Mouse (Mus musculus) adrenal gland, postnatal 4 days (tissue): ENCODE results near the gene Eml4. TPM values are rescaled to one million over a fixed set of nuclear protein-coding genes. Genes with fewer than 3 reads are reported as not detected.

ENCODE experiments used
- DNase-seq, 2 experiments: peaks; one replicate each; pipeline ENCODE4 v3.0.0; 2021 to 2022; ENCODE audit warnings: low spot score in 2 of 2, mixed read lengths in 2 of 2
- total RNA-seq, 2 experiments: library from RNA; stranded (reverse); gene quantifications; 2 replicates each; pipeline ENCODE4 v1.2.3; 2021

Eml4 gene
- total RNA-seq, 2 experiments from 2014 or later = 34.5 to 35.7 TPM

GRCm38 (mm10) chr17:83487762-83488161 lies 137.0 kb downstream of the Eml4 start:
- no peak for DNase-seq

GRCm38 (mm10) chr17:83498889-83499288 lies 148.2 kb downstream of the Eml4 start:
- DNase-seq = no peak

GRCm38 (mm10) chr17:83499692-83500091 lies 149.0 kb downstream of the Eml4 start:
- DNase-seq = no peak

- no peak for DNase-seq
Measured at GRCm38 (mm10) chr17:83503693-83504092, 153.0 kb downstream of the Eml4 start.

GRCm38 (mm10) chr17:83512130-83512529 lies 161.4 kb downstream of the Eml4 start:
- DNase-seq = no peak

GRCm38 (mm10) chr17:83513655-83514212 lies 163.0 kb downstream of the Eml4 start:
- DNase-seq = no peak

- DNase-seq = peak; percentile 53 to 77
Measured at GRCm38 (mm10) chr17:83514213-83514701, 163.5 kb downstream of the Eml4 start.

GRCm38 (mm10) chr17:83517280-83518015 lies 166.7 kb downstream of the Eml4 start, which contains the start of gene Cox7a2l:
Gene Cox7a2l (minus strand): TSS chr17:83517330.
- DNase-seq = no peak

- no peak for DNase-seq
Measured at GRCm38 (mm10) chr17:83521881-83522280, 171.2 kb downstream of the Eml4 start.

GRCm38 (mm10) chr17:83522590-83523379 lies 172.1 kb downstream of the Eml4 start:
- no peak for DNase-seq

GRCm38 (mm10) chr17:83524753-83525152 lies 174.0 kb downstream of the Eml4 start:
- no peak for DNase-seq

GRCm38 (mm10) chr17:83525596-83525995 lies 174.9 kb downstream of the Eml4 start:
- no peak for DNase-seq

- DNase-seq = no peak
Measured at GRCm38 (mm10) chr17:83526091-83526561, 175.4 kb downstream of the Eml4 start.

- DNase-seq = no peak
Measured at GRCm38 (mm10) chr17:83526624-83527532, 176.1 kb downstream of the Eml4 start.

- no peak for DNase-seq
Measured at GRCm38 (mm10) chr17:83527651-83528381, 177.1 kb downstream of the Eml4 start.

Other genes starting within 250 kb of the Eml4 start
- 100 to 1,000 TPM; 165 to 175 TPM for gene Pkdcc, start 135.6 kb upstream of the Eml4 start, total RNA-seq
- 100 to 1,000 TPM; 241 to 253 TPM for gene Cox7a2l, start 166.4 kb downstream of the Eml4 start, total RNA-seq